ENCODE assay signal across 33 mouse cellular contexts in genomic region chr3:146152913-146153312, GRCm38 (mm10). TPM values are rescaled to one million over a fixed set of nuclear protein-coding genes. Genes with fewer than 3 reads are reported as not detected.
"Had no signal": no experiment of that assay in that cellular context is flagged by ENCODE, and none has a peak within 500 bp of the region (broad histone marks: within the 10 kb centered on the region; RNA-seq: fewer than 3 reads in every experiment).

No protein-coding gene starts in this region.

- H3K4me3 ChIP-seq: gastrocnemius, adult 2 months; heart, adult 2 months; heart, embryonic 13.5 days; heart, embryonic 15.5 days; hindbrain, embryonic 13.5 days; hindbrain, embryonic 15.5 days; kidney, embryonic 15.5 days; left cerebral cortex, adult 2 months; limb, embryonic 10.5 days; limb, embryonic 12.5 days had no signal

- H3K9me3 ChIP-seq: heart, embryonic 13.5 days; heart, embryonic 15.5 days; hindbrain, embryonic 13.5 days; hindbrain, embryonic 15.5 days; kidney, embryonic 15.5 days; limb, embryonic 10.5 days; limb, embryonic 12.5 days had no signal

- H3K4me2 ChIP-seq: heart, embryonic 11.5 days; hindbrain, embryonic 13.5 days; hindbrain, embryonic 15.5 days; kidney, embryonic 15.5 days had no signal

- H3K36me3 ChIP-seq: heart, embryonic 13.5 days; heart, embryonic 15.5 days; hindbrain, embryonic 13.5 days; hindbrain, embryonic 15.5 days; kidney, embryonic 15.5 days; limb, embryonic 10.5 days; limb, embryonic 12.5 days had no signal

- DNase-seq: gastrocnemius, adult 2 months; gastrocnemius, postnatal 10 days; gastrocnemius, postnatal 25 days; heart, adult 11 months; heart, adult 2 months; heart, postnatal 14 days; heart, postnatal 36 days; kidney, adult 11 months; kidney, adult 2 months; kidney, adult 9 months; kidney, postnatal 14 days; kidney, postnatal 36 days; liver had no signal

- H3K9ac ChIP-seq: heart, embryonic 13.5 days; heart, embryonic 15.5 days; hindbrain, embryonic 13.5 days; hindbrain, embryonic 15.5 days; kidney, embryonic 15.5 days; limb, embryonic 12.5 days had no signal

- ATAC-seq: hindbrain, postnatal 0 days; intestine, embryonic 16.5 days had no signal

- H3K27ac ChIP-seq: gastrocnemius, adult 2 months; heart, adult 2 months; heart, embryonic 13.5 days; heart, embryonic 15.5 days; hindbrain, embryonic 13.5 days; hindbrain, embryonic 15.5 days; hindbrain, postnatal 0 days; kidney, embryonic 15.5 days; kidney, postnatal 0 days; left cerebral cortex, adult 2 months; limb, embryonic 12.5 days had no signal

RNA-seq across cellular contexts. Expression of gene Mcoln2, which starts 3.3 kb away (rescaled TPM):
- total RNA-seq: hindbrain, postnatal 0 days; layer of hippocampus, adult 18-20 months; layer of hippocampus, postnatal 10 days; layer of hippocampus, postnatal 25 days; left cerebral cortex, adult 2 months; left cerebral cortex, postnatal 14 days; left cerebral cortex, postnatal 36 days had no signal
- polyA plus RNA-seq: frontal cortex, adult 2 months had no signal

RNA-seq across cellular contexts. Expression of gene Mcoln3, which starts 35.7 kb away (rescaled TPM):
- total RNA-seq: gastrocnemius, adult 2 months; gastrocnemius, postnatal 10 days; gastrocnemius, postnatal 25 days; heart, adult 2 months; heart, postnatal 36 days; hindbrain, postnatal 0 days; layer of hippocampus, adult 18-20 months; layer of hippocampus, postnatal 10 days; layer of hippocampus, postnatal 25 days; left cerebral cortex, adult 2 months; left cerebral cortex, postnatal 14 days; left cerebral cortex, postnatal 36 days had no signal
- polyA plus RNA-seq: frontal cortex, adult 2 months; heart, adult 2 months had no signal

RNA-seq across cellular contexts. Expression of gene Wdr63, which starts 45.0 kb away (rescaled TPM):
- total RNA-seq: gastrocnemius, adult 2 months; gastrocnemius, postnatal 10 days; gastrocnemius, postnatal 25 days; heart, adult 2 months; heart, postnatal 36 days; hematopoietic stem cell, adult 5-6 weeks had no signal
- polyA plus RNA-seq: frontal cortex, adult 2 months; heart, embryonic 13.5 days; intestine, embryonic 14.5 days; intestine, embryonic 16.5 days; kidney, adult 2 months; limb, embryonic 10.5 days; limb, embryonic 12.5 days had no signal
